51 mouse cellular contexts compared by ENCODE assay signal in the genomic region with DNA sequence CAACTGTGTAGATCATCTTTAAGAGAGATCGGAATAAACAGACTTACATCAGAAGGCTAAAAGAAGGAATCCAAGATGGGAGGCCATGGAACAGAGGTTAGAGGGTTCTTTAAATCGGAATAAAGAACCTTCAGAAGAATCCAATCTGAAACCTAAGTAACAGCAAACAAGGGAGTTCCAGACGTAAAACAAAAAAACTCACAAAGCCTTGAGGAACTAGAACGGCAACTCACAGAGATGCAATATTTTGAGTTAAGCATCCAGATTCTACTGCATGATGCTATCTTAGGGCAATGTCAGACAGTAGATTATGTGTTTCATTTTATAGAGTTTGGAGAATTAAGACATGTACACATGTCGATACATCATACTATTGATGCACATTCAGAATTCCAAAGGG. TPM values are rescaled to one million over a fixed set of nuclear protein-coding genes. Genes with fewer than 3 reads are reported as not detected.
"Had no signal": no experiment of that assay in that cellular context is flagged by ENCODE, and none has a peak within 500 bp of the region (broad histone marks: within the 10 kb centered on the region; RNA-seq: fewer than 3 reads in every experiment).

A gene (minus strand): TSS at position 101 of the 400 bp plus-strand sequence.

- H3K36me3 ChIP-seq: heart, embryonic 10.5 days; heart, embryonic 12.5 days; heart, embryonic 13.5 days; heart, embryonic 15.5 days; hindbrain, embryonic 10.5 days; hindbrain, embryonic 12.5 days; hindbrain, embryonic 13.5 days; hindbrain, embryonic 15.5 days; intestine, embryonic 15.5 days; kidney, embryonic 15.5 days had no signal

- H3K4me1 ChIP-seq: heart, embryonic 10.5 days; heart, embryonic 12.5 days; heart, embryonic 13.5 days; heart, embryonic 15.5 days; hindbrain, embryonic 10.5 days; hindbrain, embryonic 12.5 days; hindbrain, embryonic 13.5 days; hindbrain, embryonic 15.5 days; intestine, embryonic 15.5 days; kidney, embryonic 15.5 days had no signal

- H3K4me3 ChIP-seq: heart, embryonic 10.5 days; heart, embryonic 12.5 days; heart, embryonic 13.5 days; heart, embryonic 15.5 days; hindbrain, embryonic 10.5 days; hindbrain, embryonic 12.5 days; hindbrain, embryonic 13.5 days; hindbrain, embryonic 15.5 days; intestine, embryonic 15.5 days; kidney, embryonic 15.5 days had no signal

- H3K27ac ChIP-seq: heart, embryonic 10.5 days; heart, embryonic 13.5 days; heart, embryonic 15.5 days; hindbrain, embryonic 10.5 days; hindbrain, embryonic 12.5 days; hindbrain, embryonic 13.5 days; hindbrain, embryonic 14.5 days; hindbrain, embryonic 15.5 days; hindbrain, postnatal 0 days; intestine, embryonic 15.5 days; kidney, embryonic 15.5 days; kidney, postnatal 0 days had no signal

- H3K27me3 ChIP-seq: heart, embryonic 13.5 days; heart, embryonic 15.5 days; hindbrain, embryonic 12.5 days; hindbrain, embryonic 13.5 days; hindbrain, embryonic 15.5 days; intestine, embryonic 15.5 days; kidney, embryonic 15.5 days had no signal

- DNase-seq: heart, postnatal 10 days; heart, postnatal 14 days; heart, postnatal 36 days; heart, postnatal 4 days; kidney, adult 11 months; kidney, adult 18-20 months; kidney, adult 2 months; kidney, adult 8-10 months; kidney, adult 9 months; kidney, postnatal 10 days; kidney, postnatal 14 days; kidney, postnatal 25 days; kidney, postnatal 36 days; kidney, postnatal 4 days; layer of hippocampus, adult 9-11 months; layer of hippocampus, postnatal 36 days had no signal

RNA-seq across cellular contexts. Expression of the gene that starts here (rescaled TPM):
- total RNA-seq: heart, adult 8-10 months; heart, postnatal 10 days; heart, postnatal 14 days; heart, postnatal 25 days; heart, postnatal 36 days; heart, postnatal 4 days; hematopoietic stem cell, adult 5-6 weeks; hindbrain, postnatal 0 days; layer of hippocampus, adult 18-20 months; layer of hippocampus, adult 8-10 months; layer of hippocampus, postnatal 10 days; layer of hippocampus, postnatal 14 days; layer of hippocampus, postnatal 25 days; layer of hippocampus, postnatal 36 days; left cerebral cortex, adult 18-20 months had no signal
- polyA plus RNA-seq: heart, embryonic 10.5 days; heart, embryonic 11.5 days; heart, embryonic 12.5 days; heart, embryonic 13.5 days; heart, embryonic 14.5 days; heart, embryonic 15.5 days; heart, embryonic 16.5 days; heart, postnatal 0 days; hindbrain, embryonic 10.5 days; hindbrain, embryonic 11.5 days; hindbrain, embryonic 12.5 days; hindbrain, embryonic 13.5 days; hindbrain, embryonic 14.5 days; hindbrain, embryonic 15.5 days; hindbrain, embryonic 16.5 days; hindbrain, postnatal 0 days; inflammation-experienced regulatory T-cells, adult 6 months; intestine, embryonic 14.5 days; intestine, embryonic 15.5 days; intestine, embryonic 16.5 days; intestine, postnatal 0 days; kidney, adult 2 months; kidney, embryonic 14.5 days; kidney, embryonic 15.5 days; kidney, embryonic 16.5 days; kidney, postnatal 0 days; large intestine, adult 2 months had no signal
